Mouse (Mus musculus) forebrain, embryonic 14.5 days (tissue): ENCODE data around the gene Cyp4a12b. TPM values are rescaled to one million over a fixed set of nuclear protein-coding genes. Genes with fewer than 3 reads are reported as not detected.

Experiments
- ATAC-seq: fragments of 200-750 bp; cut with Nextera tagmentation; 2 replicates; pipeline ENCODE4 v1.8.0; 2017; ENCODE audit warnings: mild to moderate bottlenecking, moderate library complexity
- DNase-seq: peaks from one replicate; pipeline ENCODE4 v3.0.0-alpha.2; 2015; ENCODE audit warnings: low spot score
- H3K27ac ChIP-seq: fragments of 300-500 bp; sonication (generic); 2 replicates; pipeline ENCODE4 v1.5.1; 2014; ENCODE audit warnings: low read depth, mild to moderate bottlenecking, control low read depth, low read length, moderate library complexity
- H3K27me3 ChIP-seq: fragments of 300-500 bp; sonication (generic); replicated peaks from 2 replicates; pipeline ENCODE4 v1.6.1; 2014; ENCODE audit warnings: low read length, control low read depth, mixed read lengths; ENCODE audit not compliant: control insufficient read depth, insufficient read depth
- H3K36me3 ChIP-seq: fragments of 300-500 bp; sonication (generic); 2 replicates; pipeline ENCODE4 v1.6.1; 2014; ENCODE audit warnings: low read length, control low read depth; ENCODE audit not compliant: control insufficient read depth, insufficient read depth
- H3K4me1 ChIP-seq: fragments of 300-500 bp; sonication (generic); 2 replicates; pipeline ENCODE4 v1.6.1; 2014; ENCODE audit warnings: antibody characterized with exemption, low read length, control low read depth; ENCODE audit not compliant: control insufficient read depth, insufficient read depth
- H3K4me2 ChIP-seq: fragments of 300-500 bp; sonication (generic); 2 replicates; pipeline ENCODE4 v1.6.1; 2014; ENCODE audit warnings: mild to moderate bottlenecking, control low read depth, low read length
- H3K4me3 ChIP-seq: fragments of 300-500 bp; sonication (generic); 2 replicates; pipeline ENCODE4 v1.5.1; 2014; ENCODE audit warnings: low read depth, low read length, control low read depth
- H3K9ac ChIP-seq: fragments of 300-500 bp; sonication (generic); 2 replicates; pipeline ENCODE4 v1.6.1; 2014; ENCODE audit warnings: mild to moderate bottlenecking, low read length, control low read depth, moderate library complexity
- H3K9me3 ChIP-seq: fragments of 300-500 bp; sonication (generic); replicated peaks from 2 replicates; pipeline ENCODE4 v1.6.1; 2016; ENCODE audit warnings: low read length, control low read depth, mixed read lengths; ENCODE audit not compliant: control insufficient read depth
- WGBS: fragments of 180-500 bp; shearing (Covaris S2); extraction: QIAGEN DNeasy Blood & Tissue Kit; methylation state at CpG from one replicate; pipeline ENCODE4 v1.1.7; 2014; 5-methylcytosine and 5-hydroxymethylcytosine counted together
- polyA plus RNA-seq: library from polyadenylated mRNA; unstranded; fragments of >200 nt; fragmentation: Nextera tagmentation; extraction: Ambion mirVana; gene quantifications from 2 replicates; pipeline ENCODE4 v1.2.1, GENCODE M21; 2014

Gene Cyp4a12b
- polyA plus RNA-seq, 1 experiment from 2014 or later: not detected

GRCm38 (mm10) chr4:115481006-115481652 lies 69.7 kb downstream of the Cyp4a12b start:
- Histone ChIP-seq H3K27ac (no peak overlapping the region), H3K9me3 (no peaks in the 10 kb centered on the region), H3K4me3 (no peak overlapping the region), H3K4me2 (no peak overlapping the region), H3K4me1 (no peaks in the 10 kb centered on the region), H3K27me3 (no peaks in the 10 kb centered on the region), H3K9ac (no peak overlapping the region), H3K36me3 (no peaks in the 10 kb centered on the region)
- 73% methylated on average over 6 of the region's 6 CpGs for WGBS
- DNase-seq (no peak), ATAC-seq (no peak)

Other genes with a start within 250 kb of the Cyp4a12b start
- gene Cyp4a29, start 169.5 kb upstream of the Cyp4a12b start, polyA plus RNA-seq: not detected in 2 replicates
- gene Cyp4a12a, start 112.6 kb upstream of the Cyp4a12b start, polyA plus RNA-seq: not detected in 2 replicates
- gene Cyp4a30b, start 41.0 kb downstream of the Cyp4a12b start, polyA plus RNA-seq: not detected in 2 replicates
- gene Cyp4a14, start 84.5 kb downstream of the Cyp4a12b start, polyA plus RNA-seq: not detected in 2 replicates
- not detected in 2 replicates for gene Cyp4a10, start 106.6 kb downstream of the Cyp4a12b start, polyA plus RNA-seq
- gene Cyp4a31, start 152.0 kb downstream of the Cyp4a12b start, polyA plus RNA-seq: not detected in 2 replicates
- gene Cyp4a32, start 189.3 kb downstream of the Cyp4a12b start, polyA plus RNA-seq: not detected in 2 replicates
- 0.33 TPM in 2 replicates for gene Cyp4b1, start 236.1 kb downstream of the Cyp4a12b start, polyA plus RNA-seq